Mouse (Mus musculus) MEL (cell line): ENCODE measurements around the gene Wdr60. TPM values are rescaled to one million over a fixed set of nuclear protein-coding genes. Genes with fewer than 3 reads are reported as not detected.

ENCODE experiments used
- DNase-seq: peaks from one replicate; pipeline ENCODE4 v3.0.0; 2011; ENCODE audit warnings: low read depth, low spot score
- H3K27ac ChIP-seq: 2 replicates; pipeline ENCODE4 v1.5.1; 2012; ENCODE audit warnings: low read depth, mild to moderate bottlenecking, control low read depth, low read length, moderate library complexity; ENCODE audit not compliant: control insufficient read depth
- H3K27me3 ChIP-seq, 2 experiments: fragments of 150-350 bp in 1 of 2; sonication (generic) in 1 of 2; 2 replicates each; pipeline ENCODE4 v1.6.1; 2012; ENCODE audit warnings: low read length in 2 of 2, mild to moderate bottlenecking in 2 of 2, improper control_type of control experiment in 1 of 2, moderate library complexity in 1 of 2; ENCODE audit not compliant: insufficient read depth in 2 of 2, control insufficient read depth in 1 of 2
- H3K36me3 ChIP-seq, 2 experiments: 2 replicates each; pipeline ENCODE4 v1.6.1; 2012 to 2014; ENCODE audit warnings: low read length in 2 of 2, improper control_type of control experiment in 1 of 2, inconsistent platforms in 1 of 2, mild to moderate bottlenecking in 1 of 2; ENCODE audit not compliant: insufficient read depth in 2 of 2, control insufficient read depth in 1 of 2
- H3K4me1 ChIP-seq, 2 experiments: fragments of 150-350 bp in 1 of 2; sonication (generic) in 1 of 2; 2 replicates each; pipeline ENCODE4 v1.6.1; 2012; ENCODE audit warnings: low read length in 2 of 2, improper control_type of control experiment in 1 of 2, mild to moderate bottlenecking in 1 of 2; ENCODE audit not compliant: insufficient read depth in 2 of 2, control insufficient read depth in 1 of 2
- H3K4me3 ChIP-seq, 2 experiments: fragments of 150-350 bp in 1 of 2; sonication (generic) in 1 of 2; 2 replicates each; pipeline ENCODE4 v1.5.1; 2012; ENCODE audit warnings: low read depth in 2 of 2, low read length in 2 of 2, mild to moderate bottlenecking in 2 of 2, moderate library complexity in 2 of 2, control low read depth in 1 of 2, improper control_type of control experiment in 1 of 2; ENCODE audit not compliant: control insufficient read depth in 1 of 2, insufficient read depth in 1 of 2
- H3K79me2 ChIP-seq: 2 replicates; pipeline ENCODE4 v1.6.1; 2012; ENCODE audit warnings: mild to moderate bottlenecking, low read length, moderate library complexity; ENCODE audit not compliant: control insufficient read depth, poor library complexity, insufficient read depth
- H3K9ac ChIP-seq: 2 replicates; pipeline ENCODE4 v1.6.1; 2012; ENCODE audit warnings: low read depth, mild to moderate bottlenecking, control low read depth, low read length, moderate library complexity; ENCODE audit not compliant: control insufficient read depth, poor library complexity, severe bottlenecking
- H3K9me3 ChIP-seq: fragments of 150-350 bp; sonication (generic); replicated peaks from 2 replicates; pipeline ENCODE4 v1.6.1; 2012; ENCODE audit warnings: mild to moderate bottlenecking, low read length, improper control_type of control experiment, moderate library complexity; ENCODE audit not compliant: insufficient read depth
- CHD2 ChIP-seq: IDR thresholded peaks from 2 replicates; pipeline ENCODE4 v1.6.1; 2011; ENCODE audit warnings: low read length, improper control_type of control experiment
- CTCF ChIP-seq, 3 experiments: IDR thresholded peaks in 2 of 3; conservative IDR thresholded peaks in 1 of 3; 2 replicates each; pipeline ENCODE4 v1.5.1; 2011 to 2012; ENCODE audit warnings: low read length in 3 of 3, low read depth in 2 of 3, mild to moderate bottlenecking in 2 of 3, improper control_type of control experiment in 1 of 3, inconsistent platforms in 1 of 3, mixed read lengths in 1 of 3, moderate library complexity in 1 of 3; ENCODE audit not compliant: control insufficient read depth in 1 of 3, insufficient read depth in 1 of 3, poor library complexity in 1 of 3, severe bottlenecking in 1 of 3
- E2F4 ChIP-seq: IDR thresholded peaks from 2 replicates; pipeline ENCODE4 v1.6.1; 2011; ENCODE audit warnings: low read depth, low read length, improper control_type of control experiment, borderline replicate concordance
- ELF1 ChIP-seq: IDR thresholded peaks from 2 replicates; pipeline ENCODE4 v1.6.1; 2014; ENCODE audit warnings: low read depth, mild to moderate bottlenecking, inconsistent platforms, low read length, improper control_type of control experiment, moderate library complexity
- EP300 ChIP-seq, 2 experiments: IDR thresholded peaks; 2 replicates each; pipeline ENCODE4 v1.6.1; 2011; ENCODE audit warnings: improper control_type of control experiment in 2 of 2, low read length in 2 of 2, low read depth in 1 of 2, mild to moderate bottlenecking in 1 of 2
- KAT2A ChIP-seq: conservative IDR thresholded peaks from 2 replicates; pipeline ENCODE4 v1.6.1; 2012; ENCODE audit warnings: low read depth, low read length, improper control_type of control experiment, inconsistent platforms
- MAFK ChIP-seq: IDR thresholded peaks from 2 replicates; pipeline ENCODE4 v1.6.1; 2011; ENCODE audit warnings: low read depth, mild to moderate bottlenecking, low read length, improper control_type of control experiment, borderline replicate concordance
- MEF2A ChIP-seq: IDR thresholded peaks from 2 replicates; pipeline ENCODE4 v1.6.1; 2014; ENCODE audit warnings: low read depth, mild to moderate bottlenecking, inconsistent platforms, low read length, improper control_type of control experiment; ENCODE audit not compliant: poor library complexity, insufficient replicate concordance, severe bottlenecking; ENCODE audit errors: extremely low read depth
- MXI1 ChIP-seq: IDR thresholded peaks from 2 replicates; pipeline ENCODE4 v1.6.1; 2011; ENCODE audit warnings: mild to moderate bottlenecking, low read depth, low read length, improper control_type of control experiment
- POLR2A ChIP-seq, 2 experiments: IDR thresholded peaks; 2 replicates each; pipeline ENCODE4 v1.6.1; 2011 to 2012; ENCODE audit warnings: low read length in 2 of 2, mild to moderate bottlenecking in 2 of 2, control low read depth in 1 of 2, improper control_type of control experiment in 1 of 2, low read depth in 1 of 2, moderate library complexity in 1 of 2; ENCODE audit not compliant: control insufficient read depth in 1 of 2, insufficient read depth in 1 of 2, poor library complexity in 1 of 2
- POLR2AphosphoS2 ChIP-seq: IDR thresholded peaks from 2 replicates; pipeline ENCODE4 v1.6.1; 2011; ENCODE audit warnings: low read length, improper control_type of control experiment
- POLR2AphosphoS5 ChIP-seq: IDR thresholded peaks from 2 replicates; pipeline ENCODE4 v1.6.1; 2012; ENCODE audit warnings: low read depth, borderline replicate concordance, mild to moderate bottlenecking, inconsistent platforms, low read length, moderate library complexity, mixed read lengths
- RAD21 ChIP-seq: IDR thresholded peaks from 2 replicates; pipeline ENCODE4 v1.6.1; 2011; ENCODE audit warnings: mild to moderate bottlenecking, low read depth, low read length, improper control_type of control experiment
- RCOR1 ChIP-seq: IDR thresholded peaks from 2 replicates; pipeline ENCODE4 v1.6.1; 2012; ENCODE audit warnings: low read depth, mild to moderate bottlenecking, inconsistent platforms, low read length, improper control_type of control experiment
- TBP ChIP-seq: IDR thresholded peaks from 2 replicates; pipeline ENCODE4 v1.8.0; 2011; ENCODE audit warnings: low read depth, low read length, improper control_type of control experiment
- UBTF ChIP-seq: IDR thresholded peaks from 2 replicates; pipeline ENCODE4 v1.6.1; 2012; ENCODE audit warnings: low read depth, mild to moderate bottlenecking, inconsistent platforms, low read length, improper control_type of control experiment, moderate library complexity, borderline replicate concordance; ENCODE audit not compliant: insufficient read depth
- USF1 ChIP-seq: IDR thresholded peaks from 2 replicates; pipeline ENCODE4 v1.6.1; 2014; ENCODE audit warnings: low read depth, mild to moderate bottlenecking, inconsistent platforms, low read length, improper control_type of control experiment, moderate library complexity
- USF2 ChIP-seq, 2 experiments: IDR thresholded peaks; 2 replicates each; pipeline ENCODE4 v1.6.1; 2011 to 2012; ENCODE audit warnings: improper control_type of control experiment in 2 of 2, low read length in 2 of 2, borderline replicate concordance in 1 of 2, inconsistent platforms in 1 of 2, low read depth in 1 of 2, mild to moderate bottlenecking in 1 of 2; ENCODE audit not compliant: insufficient read depth in 1 of 2
- ZC3H11A ChIP-seq: IDR thresholded peaks from 2 replicates; pipeline ENCODE4 v1.6.1; 2012; ENCODE audit warnings: low read depth, mild to moderate bottlenecking, inconsistent platforms, low read length, improper control_type of control experiment
- ZKSCAN1 ChIP-seq: IDR thresholded peaks from 2 replicates; pipeline ENCODE4 v1.6.1; 2012; ENCODE audit warnings: low read depth, mild to moderate bottlenecking, inconsistent platforms, low read length, improper control_type of control experiment, moderate library complexity
- ZMIZ1 ChIP-seq: IDR thresholded peaks from 2 replicates; pipeline ENCODE4 v1.6.1; 2012; ENCODE audit warnings: low read depth, mild to moderate bottlenecking, inconsistent platforms, low read length, improper control_type of control experiment, moderate library complexity
- ZNF384 ChIP-seq: IDR thresholded peaks from 2 replicates; pipeline ENCODE4 v1.6.1; 2012; ENCODE audit warnings: low read depth, mild to moderate bottlenecking, inconsistent platforms, low read length, improper control_type of control experiment
- polyA plus RNA-seq, 2 experiments: library from polyadenylated mRNA; stranded (reverse) in 1 of 2; unstranded in 1 of 2; fragments of >175 nt in 1 of 2; fragments of >200 nt in 1 of 2; gene quantifications; 2 replicates each; pipeline versions ENCODE4 v1.2.1 to v1.2.4; 2012; ENCODE audit warnings: low replicate concordance in 2 of 2, low read depth in 1 of 2; ENCODE audit not compliant: insufficient read length in 2 of 2, insufficient read depth in 1 of 2, missing spikeins in 1 of 2
- total RNA-seq: library from RNA; depleted of rRNA; stranded (reverse); fragments of 300-350 nt; gene quantifications from 2 replicates; pipeline ENCODE4 v1.2.3, GENCODE M21; 2012

The Wdr60 gene
- total and polyA plus RNA-seq, 3 experiments = 19.8 to 21.0 TPM; not detected in 1

- H3K4me3 ChIP-seq = no peak overlapping the region
- no peaks in the 10 kb centered on the region for H3K4me1 ChIP-seq
- no peaks in the 10 kb centered on the region for H3K79me2 ChIP-seq
- H3K36me3 ChIP-seq = no peaks in the 10 kb centered on the region
- H3K27ac ChIP-seq = no peak overlapping the region
- no peak for TF ChIP-seq RAD21
- TF ChIP-seq E2F4 = no peak
- TF ChIP-seq MAFK = no peak
- no peak for TF ChIP-seq MEF2A
- no peak for TF ChIP-seq USF2 (IDR thresholded peaks at IDR 0.05; ENCODE audit: borderline replicate concordance in 1 of 2, insufficient read depth in 1 of 2, low read depth in 1 of 2, low read length in 2 of 2)
- H3K27me3 ChIP-seq = 0 out of 4 replicates have a peak, but pooled peaks cover 0 to 1% of the 10 kb centered on the region in 2 experiments
- no peak for DNase-seq
- no peaks in the 10 kb centered on the region for H3K9me3 ChIP-seq
- H3K9ac ChIP-seq = no peak overlapping the region
These were observed 64.0 kb downstream of the Wdr60 start for GRCm38 (mm10) chr12:116198791-116199190.

- TF ChIP-seq MXI1 = no peak
- no peak for TF ChIP-seq KAT2A
- no peak for TF ChIP-seq ZKSCAN1
- TF ChIP-seq CTCF (IDR thresholded peaks at IDR 0.05 in 2 of 3, conservative IDR thresholded peaks at IDR 0.05 in 1 of 3; ENCODE audit: control insufficient read depth in 1 of 3, insufficient read depth in 1 of 3, low read depth in 2 of 3, low read length in 3 of 3, poor library complexity in 1 of 3, severe bottlenecking in 1 of 3) = no peak
- TF ChIP-seq ZMIZ1 = no peak
- TF ChIP-seq ELF1 = no peak
- TF ChIP-seq POLR2AphosphoS2 = no peak
- no peak for TF ChIP-seq TBP
- no peak for TF ChIP-seq UBTF
- TF ChIP-seq EP300 (IDR thresholded peaks at IDR 0.05; ENCODE audit: low read depth in 1 of 2, low read length in 2 of 2) = no peak
- TF ChIP-seq USF2 (IDR thresholded peaks at IDR 0.05; ENCODE audit: borderline replicate concordance in 1 of 2, insufficient read depth in 1 of 2, low read depth in 1 of 2, low read length in 2 of 2) = no peak
- TF ChIP-seq CHD2 = no peak
- TF ChIP-seq USF1 = no peak
- TF ChIP-seq POLR2AphosphoS5 = no peak
- no peak for TF ChIP-seq ZNF384
- no peak for TF ChIP-seq E2F4
- no peak for TF ChIP-seq RCOR1
- TF ChIP-seq POLR2A (IDR thresholded peaks at IDR 0.05; ENCODE audit: control insufficient read depth in 1 of 2, insufficient read depth in 1 of 2, low read depth in 1 of 2, low read length in 2 of 2, poor library complexity in 1 of 2) = no peak
- no peak for TF ChIP-seq ZC3H11A
- Histone ChIP-seq H3K27me3 (peaks cover 0 to 3% of the 10 kb centered on the region in 2 experiments; a peak in 1 of 4 replicates), H3K4me3 (no peak overlapping the region), H3K4me1 (no peaks in the 10 kb centered on the region), H3K9ac (no peak overlapping the region), H3K27ac (no peak overlapping the region), H3K9me3 (no peaks in the 10 kb centered on the region), H3K79me2 (no peaks in the 10 kb centered on the region), H3K36me3 (no peaks in the 10 kb centered on the region)
- no peak for DNase-seq
These were observed 66.6 kb downstream of the Wdr60 start for GRCm38 (mm10) chr12:116196221-116196620.
